Mouse (Mus musculus): ENCODE data around the gene Kbtbd12. TPM values are rescaled to one million over a fixed set of nuclear protein-coding genes. Genes with fewer than 3 reads are reported as not detected.

The Kbtbd12 gene
- 0.55 and 1.5 TPM in 2 replicates for polyA plus RNA-seq (2015; fragmentation: Nextera tagmentation; extraction: Ambion mirVana)

GRCm38 (mm10) chr6:88637611-88638301 lies at the start of gene Kbtbd12:
Kbtbd12 (minus strand) TSS chr6:88637950.
- Histone ChIP-seq H3K27ac (replicated peaks) (no peak within 1 kb of the TSS), H3K9ac (no peak within 1 kb of the TSS), H3K36me3 (no peaks in the 10 kb centered on the region), H3K4me3 (replicated peaks) (no peak within 1 kb of the TSS), H3K27me3 (no peaks in the 10 kb centered on the region), H3K9me3 (replicated peaks) (no peaks in the 10 kb centered on the region), H3K4me2 (replicated peaks) (no peak within 1 kb of the TSS), H3K4me1 (peaks cover 8% of the 10 kb centered on the region; the same call in 1 of the 2 replicates)
- ATAC-seq (ENCODE audit: insufficient number of reproducible peaks, low FRiP score, low TSS enrichment, low read depth), result no peak
- WGBS, result 96% methylated on average over 5 of the region's 5 CpGs

GRCm38 (mm10) chr6:88683380-88684053 lies 45.8 kb upstream of the Kbtbd12 start:
- H3K36me3 ChIP-seq, result no peaks in the 10 kb centered on the region
- H3K27ac ChIP-seq (replicated peaks), result no peak overlapping the region
- H3K9me3 ChIP-seq (replicated peaks), result no peaks in the 10 kb centered on the region
- no peak overlapping the region for H3K4me3 ChIP-seq (replicated peaks)
- 51% methylated on average over 7 of the region's 7 CpGs for WGBS
- H3K27me3 ChIP-seq, result no peaks in the 10 kb centered on the region
- no peak overlapping the region for H3K9ac ChIP-seq
- no peak overlapping the region for H3K4me2 ChIP-seq (replicated peaks)
- ATAC-seq (ENCODE audit: insufficient number of reproducible peaks, low FRiP score, low TSS enrichment, low read depth), result no peak
- no peaks in the 10 kb centered on the region for H3K4me1 ChIP-seq

- H3K4me2 ChIP-seq (replicated peaks), result no peak overlapping the region
- H3K4me3 ChIP-seq (replicated peaks), result no peak overlapping the region
- no peaks in the 10 kb centered on the region for H3K27me3 ChIP-seq
- H3K9ac ChIP-seq, result no peak overlapping the region
- no peaks in the 10 kb centered on the region for H3K36me3 ChIP-seq
- ATAC-seq (ENCODE audit: insufficient number of reproducible peaks, low FRiP score, low TSS enrichment, low read depth), result no peak
- no peaks in the 10 kb centered on the region for H3K4me1 ChIP-seq
- no peak overlapping the region for H3K27ac ChIP-seq (replicated peaks)
- WGBS, result 84% methylated on average over 3 of the region's 3 CpGs
- H3K9me3 ChIP-seq (replicated peaks), result no peaks in the 10 kb centered on the region
Measured at GRCm38 (mm10) chr6:88681026-88681425, 43.3 kb upstream of the Kbtbd12 start.

GRCm38 (mm10) chr6:88677738-88678137 lies 40.0 kb upstream of the Kbtbd12 start:
- H3K27me3 ChIP-seq, result no peaks in the 10 kb centered on the region
- no peaks in the 10 kb centered on the region for H3K4me1 ChIP-seq
- no peak for ATAC-seq (ENCODE audit: insufficient number of reproducible peaks, low FRiP score, low TSS enrichment, low read depth)
- H3K9me3 ChIP-seq (replicated peaks), result no peaks in the 10 kb centered on the region
- H3K36me3 ChIP-seq, result no peaks in the 10 kb centered on the region
- H3K4me2 ChIP-seq (replicated peaks), result no peak overlapping the region
- H3K4me3 ChIP-seq (replicated peaks), result no peak overlapping the region
- WGBS, result 45% methylated on average over 2 of the region's 2 CpGs
- no peak overlapping the region for H3K9ac ChIP-seq
- H3K27ac ChIP-seq (replicated peaks), result no peak overlapping the region

GRCm38 (mm10) chr6:88676753-88677736 lies 39.3 kb upstream of the Kbtbd12 start:
- no peak overlapping the region for H3K4me3 ChIP-seq (replicated peaks)
- no peak overlapping the region for H3K9ac ChIP-seq
- 84% methylated on average over 6 of the region's 6 CpGs for WGBS
- H3K27ac ChIP-seq (replicated peaks), result 0 out of 2 replicates have a peak overlapping the region, but pooled peaks have one; percentile 11
- no peaks in the 10 kb centered on the region for H3K36me3 ChIP-seq
- H3K9me3 ChIP-seq (replicated peaks), result no peaks in the 10 kb centered on the region
- no peaks in the 10 kb centered on the region for H3K4me1 ChIP-seq
- no peaks in the 10 kb centered on the region for H3K27me3 ChIP-seq
- peak; percentile 47; the same call in 1 of the 2 replicates for ATAC-seq (ENCODE audit: insufficient number of reproducible peaks, low FRiP score, low TSS enrichment, low read depth)
- no peak overlapping the region for H3K4me2 ChIP-seq (replicated peaks)

- Histone ChIP-seq H3K4me1 (no peaks in the 10 kb centered on the region), H3K9ac (no peak overlapping the region), H3K4me2 (replicated peaks) (no peak overlapping the region), H3K36me3 (no peaks in the 10 kb centered on the region), H3K27ac (replicated peaks) (no peak overlapping the region), H3K4me3 (replicated peaks) (no peak overlapping the region), H3K27me3 (no peaks in the 10 kb centered on the region), H3K9me3 (replicated peaks) (no peaks in the 10 kb centered on the region)
- 80% methylated on average over 2 of the region's 2 CpGs for WGBS
- ATAC-seq (ENCODE audit: insufficient number of reproducible peaks, low FRiP score, low TSS enrichment, low read depth), result no peak
Measured at GRCm38 (mm10) chr6:88675815-88676214, 38.1 kb upstream of the Kbtbd12 start.

- H3K27me3 ChIP-seq, result no peaks in the 10 kb centered on the region
- no peak for ATAC-seq (ENCODE audit: insufficient number of reproducible peaks, low FRiP score, low TSS enrichment, low read depth)
- H3K36me3 ChIP-seq, result no peaks in the 10 kb centered on the region
- WGBS, result 84% methylated on average over 3 of the region's 3 CpGs
- H3K9ac ChIP-seq, result no peak overlapping the region
- no peak overlapping the region for H3K4me3 ChIP-seq (replicated peaks)
- H3K4me1 ChIP-seq, result no peaks in the 10 kb centered on the region
- H3K9me3 ChIP-seq (replicated peaks), result no peaks in the 10 kb centered on the region
- H3K27ac ChIP-seq (replicated peaks), result no peak overlapping the region
- H3K4me2 ChIP-seq (replicated peaks), result no peak overlapping the region
Measured at GRCm38 (mm10) chr6:88662284-88662683, 24.5 kb upstream of the Kbtbd12 start.

GRCm38 (mm10) chr6:88661696-88662095 lies 23.9 kb upstream of the Kbtbd12 start:
- H3K27me3 ChIP-seq, result no peaks in the 10 kb centered on the region
- H3K27ac ChIP-seq (replicated peaks), result no peak overlapping the region
- H3K4me2 ChIP-seq (replicated peaks), result no peak overlapping the region
- H3K4me1 ChIP-seq, result no peaks in the 10 kb centered on the region
- no peak for ATAC-seq (ENCODE audit: insufficient number of reproducible peaks, low FRiP score, low TSS enrichment, low read depth)
- 78% methylated on average over 2 of the region's 2 CpGs for WGBS
- H3K9ac ChIP-seq, result no peak overlapping the region
- no peak overlapping the region for H3K4me3 ChIP-seq (replicated peaks)
- H3K9me3 ChIP-seq (replicated peaks), result no peaks in the 10 kb centered on the region
- no peaks in the 10 kb centered on the region for H3K36me3 ChIP-seq

- Histone ChIP-seq H3K4me1 (no peaks in the 10 kb centered on the region), H3K4me2 (replicated peaks) (no peak overlapping the region), H3K36me3 (no peaks in the 10 kb centered on the region), H3K4me3 (replicated peaks) (no peak overlapping the region), H3K27me3 (no peaks in the 10 kb centered on the region), H3K9me3 (replicated peaks) (no peaks in the 10 kb centered on the region), H3K27ac (replicated peaks) (no peak overlapping the region), H3K9ac (no peak overlapping the region)
- no peak for ATAC-seq (ENCODE audit: insufficient number of reproducible peaks, low FRiP score, low TSS enrichment, low read depth)
- 74% methylated on average over 4 of the region's 4 CpGs for WGBS
Measured at GRCm38 (mm10) chr6:88647564-88648295, 10.0 kb upstream of the Kbtbd12 start.

- Histone ChIP-seq H3K27ac (replicated peaks) (no peak overlapping the region), H3K4me1 (peaks cover 4% of the 10 kb centered on the region; the same call in 1 of the 2 replicates), H3K36me3 (no peaks in the 10 kb centered on the region), H3K9me3 (replicated peaks) (no peaks in the 10 kb centered on the region), H3K4me3 (replicated peaks) (no peak overlapping the region), H3K9ac (no peak overlapping the region), H3K4me2 (replicated peaks) (no peak overlapping the region), H3K27me3 (no peaks in the 10 kb centered on the region)
- 70% methylated on average over 4 of the region's 4 CpGs for WGBS
- ATAC-seq (ENCODE audit: insufficient number of reproducible peaks, low FRiP score, low TSS enrichment, low read depth), result no peak
Measured at GRCm38 (mm10) chr6:88644786-88645185, 7.0 kb upstream of the Kbtbd12 start.
